Mouse (Mus musculus): ENCODE measurements around the gene Bcl2a1c. TPM values are rescaled to one million over a fixed set of nuclear protein-coding genes. Genes with fewer than 3 reads are reported as not detected.
"Not testable (repeated sequence)": the region's sequence is repeated elsewhere in the genome, so short reads cannot be mapped to it uniquely, and the experiment has no call there.

Gene Bcl2a1c
- polyA plus RNA-seq (2014; fragmentation: Nextera tagmentation; extraction: Ambion mirVana), result not detected in 2 replicates

GRCm38 (mm10) chr9:114329855-114330254 is at the start of gene Bcl2a1c:
Gene Bcl2a1c (plus strand): TSS chr9:114330135.
- not testable (repeated sequence) for H3K27ac ChIP-seq (replicated peaks in 1 of 2; ENCODE audit: control insufficient read depth in 1 of 2, insufficient read depth in 1 of 2, low read depth in 2 of 2, low read length in 2 of 2); H3K9ac ChIP-seq (ENCODE audit: low read length); H3K36me3 ChIP-seq (ENCODE audit: control insufficient read depth, insufficient read depth, low read length); H3K9me3 ChIP-seq (ENCODE audit: control insufficient read depth, low read length); H3K4me3 ChIP-seq (ENCODE audit: control insufficient read depth in 1 of 2, insufficient read depth in 1 of 2, low read depth in 1 of 2, low read length in 2 of 2); H3K4me2 ChIP-seq (ENCODE audit: low read length); H3K4me1 ChIP-seq (ENCODE audit: control insufficient read depth in 2 of 2, insufficient read depth in 2 of 2, low read length in 2 of 2); H3K27me3 ChIP-seq (ENCODE audit: control insufficient read depth, insufficient read depth, low read length); ATAC-seq (ENCODE audit: insufficient number of reproducible peaks, insufficient read depth, low FRiP score, low read depth)
- 47% methylated on average over 9 of the region's 9 CpGs for WGBS

GRCm38 (mm10) chr9:114305957-114306356 is 24.0 kb upstream of the Bcl2a1c start:
- ATAC-seq (ENCODE audit: insufficient number of reproducible peaks, insufficient read depth, low FRiP score, low read depth); H3K4me3 ChIP-seq (ENCODE audit: control insufficient read depth in 1 of 2, insufficient read depth in 1 of 2, low read depth in 1 of 2, low read length in 2 of 2); H3K9ac ChIP-seq (ENCODE audit: low read length); H3K4me2 ChIP-seq (ENCODE audit: low read length); H3K27me3 ChIP-seq (ENCODE audit: control insufficient read depth, insufficient read depth, low read length); H3K4me1 ChIP-seq (ENCODE audit: control insufficient read depth in 2 of 2, insufficient read depth in 2 of 2, low read length in 2 of 2); H3K9me3 ChIP-seq (ENCODE audit: control insufficient read depth, low read length); H3K27ac ChIP-seq (replicated peaks in 1 of 2; ENCODE audit: control insufficient read depth in 1 of 2, insufficient read depth in 1 of 2, low read depth in 2 of 2, low read length in 2 of 2); H3K36me3 ChIP-seq (ENCODE audit: control insufficient read depth, insufficient read depth, low read length): not testable (repeated sequence)

- 71% methylated on average over 2 of the region's 2 CpGs for WGBS
- H3K4me3 ChIP-seq (ENCODE audit: control insufficient read depth in 1 of 2, insufficient read depth in 1 of 2, low read depth in 1 of 2, low read length in 2 of 2); H3K27me3 ChIP-seq (ENCODE audit: control insufficient read depth, insufficient read depth, low read length); H3K4me2 ChIP-seq (ENCODE audit: low read length); H3K9ac ChIP-seq (ENCODE audit: low read length); H3K9me3 ChIP-seq (ENCODE audit: control insufficient read depth, low read length); H3K36me3 ChIP-seq (ENCODE audit: control insufficient read depth, insufficient read depth, low read length); ATAC-seq (ENCODE audit: insufficient number of reproducible peaks, insufficient read depth, low FRiP score, low read depth); H3K27ac ChIP-seq (replicated peaks in 1 of 2; ENCODE audit: control insufficient read depth in 1 of 2, insufficient read depth in 1 of 2, low read depth in 2 of 2, low read length in 2 of 2); H3K4me1 ChIP-seq (ENCODE audit: control insufficient read depth in 2 of 2, insufficient read depth in 2 of 2, low read length in 2 of 2): not testable (repeated sequence)
Observed at GRCm38 (mm10) chr9:114311752-114312151, 18.2 kb upstream of the Bcl2a1c start.

- Histone ChIP-seq H3K36me3 (ENCODE audit: control insufficient read depth, insufficient read depth, low read length) (no peaks in the 10 kb centered on the region), H3K4me2 (ENCODE audit: low read length) (no peak overlapping the region), H3K4me1 (ENCODE audit: control insufficient read depth in 2 of 2, insufficient read depth in 2 of 2, low read length in 2 of 2) (no peaks in the 10 kb centered on the region), H3K4me3 (ENCODE audit: control insufficient read depth in 1 of 2, insufficient read depth in 1 of 2, low read depth in 1 of 2, low read length in 2 of 2) (no peak overlapping the region), H3K9ac (ENCODE audit: low read length) (no peak overlapping the region), H3K9me3 (ENCODE audit: control insufficient read depth, low read length) (no peaks in the 10 kb centered on the region), H3K27ac (replicated peaks in 1 of 2; ENCODE audit: control insufficient read depth in 1 of 2, insufficient read depth in 1 of 2, low read depth in 2 of 2, low read length in 2 of 2) (no peak overlapping the region), H3K27me3 (ENCODE audit: control insufficient read depth, insufficient read depth, low read length) (no peaks in the 10 kb centered on the region)
- ATAC-seq (ENCODE audit: insufficient number of reproducible peaks, insufficient read depth, low FRiP score, low read depth), result no peak
- WGBS, result 3% methylated on average over 2 of the region's 2 CpGs
Observed at GRCm38 (mm10) chr9:114318021-114318420, 11.9 kb upstream of the Bcl2a1c start.

GRCm38 (mm10) chr9:114326011-114326748 is 3.8 kb upstream of the Bcl2a1c start:
- no peaks in the 10 kb centered on the region for H3K9me3 ChIP-seq (ENCODE audit: control insufficient read depth, low read length)
- ATAC-seq (ENCODE audit: insufficient number of reproducible peaks, insufficient read depth, low FRiP score, low read depth), result no peak
- H3K4me1 ChIP-seq (ENCODE audit: control insufficient read depth in 2 of 2, insufficient read depth in 2 of 2, low read length in 2 of 2), result no peaks in the 10 kb centered on the region
- H3K27me3 ChIP-seq (ENCODE audit: control insufficient read depth, insufficient read depth, low read length), result no peaks in the 10 kb centered on the region
- no peaks in the 10 kb centered on the region for H3K36me3 ChIP-seq (ENCODE audit: control insufficient read depth, insufficient read depth, low read length)
- no peak overlapping the region for H3K4me2 ChIP-seq (ENCODE audit: low read length)
- no peak overlapping the region for H3K27ac ChIP-seq (replicated peaks in 1 of 2; ENCODE audit: control insufficient read depth in 1 of 2, insufficient read depth in 1 of 2, low read depth in 2 of 2, low read length in 2 of 2)
- no peak overlapping the region for H3K9ac ChIP-seq (ENCODE audit: low read length)
- no peak overlapping the region for H3K4me3 ChIP-seq (ENCODE audit: control insufficient read depth in 1 of 2, insufficient read depth in 1 of 2, low read depth in 1 of 2, low read length in 2 of 2)
- 50% methylated on average over 3 of the region's 3 CpGs for WGBS

- ATAC-seq (ENCODE audit: insufficient number of reproducible peaks, insufficient read depth, low FRiP score, low read depth), result not testable (repeated sequence)
Observed at GRCm38 (mm10) chr9:114328332-114328731, 1.6 kb upstream of the Bcl2a1c start.

GRCm38 (mm10) chr9:114367783-114368470 is 38.0 kb downstream of the Bcl2a1c start:
- H3K9me3 ChIP-seq (ENCODE audit: control insufficient read depth, low read length), result no peaks in the 10 kb centered on the region
- peak overlapping the region; percentile 79 for H3K9ac ChIP-seq (ENCODE audit: low read length)
- H3K4me1 ChIP-seq (ENCODE audit: control insufficient read depth in 2 of 2, insufficient read depth in 2 of 2, low read length in 2 of 2), result peaks cover 0 to 4% of the 10 kb centered on the region in 2 experiments; a peak in 1 of 4 replicates
- H3K27ac ChIP-seq (replicated peaks in 1 of 2; ENCODE audit: control insufficient read depth in 1 of 2, insufficient read depth in 1 of 2, low read depth in 2 of 2, low read length in 2 of 2), result peak overlapping the region; percentile 32 to 34
- H3K4me2 ChIP-seq (ENCODE audit: low read length), result peak overlapping the region; percentile 76
- peak; percentile 70; the same call in 1 of the 2 replicates for ATAC-seq (ENCODE audit: insufficient number of reproducible peaks, insufficient read depth, low FRiP score, low read depth)
- WGBS, result under 1% methylated on average over 48 of the region's 48 CpGs
- H3K27me3 ChIP-seq (ENCODE audit: control insufficient read depth, insufficient read depth, low read length), result no peaks in the 10 kb centered on the region
- peak overlapping the region; percentile 54 to 63 for H3K4me3 ChIP-seq (ENCODE audit: control insufficient read depth in 1 of 2, insufficient read depth in 1 of 2, low read depth in 1 of 2, low read length in 2 of 2)
- H3K36me3 ChIP-seq (ENCODE audit: control insufficient read depth, insufficient read depth, low read length), result 0 out of 2 replicates have a peak, but pooled peaks cover 1% of the 10 kb centered on the region

More at GRCm38 (mm10) chr9:114328332-114328731, 1.6 kb upstream of the Bcl2a1c start:
- not testable (repeated sequence) for H3K27me3 ChIP-seq (ENCODE audit: control insufficient read depth, insufficient read depth, low read length); H3K27ac ChIP-seq (replicated peaks in 1 of 2; ENCODE audit: control insufficient read depth in 1 of 2, insufficient read depth in 1 of 2, low read depth in 2 of 2, low read length in 2 of 2); H3K4me3 ChIP-seq (ENCODE audit: control insufficient read depth in 1 of 2, insufficient read depth in 1 of 2, low read depth in 1 of 2, low read length in 2 of 2); H3K36me3 ChIP-seq (ENCODE audit: control insufficient read depth, insufficient read depth, low read length); H3K9me3 ChIP-seq (ENCODE audit: control insufficient read depth, low read length); H3K4me2 ChIP-seq (ENCODE audit: low read length); H3K9ac ChIP-seq (ENCODE audit: low read length); H3K4me1 ChIP-seq (ENCODE audit: control insufficient read depth in 2 of 2, insufficient read depth in 2 of 2, low read length in 2 of 2)
